Mouse (Mus musculus) liver, postnatal 0 days (tissue): ENCODE data around the gene Serpinc1. TPM values are rescaled to one million over a fixed set of nuclear protein-coding genes. Genes with fewer than 3 reads are reported as not detected.

Experiments
- ATAC-seq: fragments of 200-750 bp; cut with Nextera tagmentation; 2 replicates; pipeline ENCODE4 v1.8.0; 2017; ENCODE audit warnings: mild to moderate bottlenecking, moderate library complexity
- DNase-seq: peaks from one replicate; pipeline ENCODE4 v3.0.0-alpha.2; 2016
- H3K27ac ChIP-seq: fragments of 300-500 bp; sonication (generic); 2 replicates; pipeline ENCODE4 v1.5.1; 2014; ENCODE audit warnings: antibody characterized with exemption, moderate library complexity, mild to moderate bottlenecking, low read depth
- H3K27me3 ChIP-seq: fragments of 300-500 bp; sonication (generic); 2 replicates; pipeline ENCODE4 v1.6.1; 2014; ENCODE audit warnings: low read length, control low read depth, mixed read lengths; ENCODE audit not compliant: insufficient read depth
- H3K36me3 ChIP-seq: fragments of 300-500 bp; sonication (generic); replicated peaks from 2 replicates; pipeline ENCODE4 v1.6.1; 2014; ENCODE audit warnings: mild to moderate bottlenecking, control low read depth, low read length, moderate library complexity, mixed read lengths; ENCODE audit not compliant: insufficient read depth
- H3K4me1 ChIP-seq: fragments of 300-500 bp; sonication (generic); 2 replicates; pipeline ENCODE4 v1.6.1; 2014; ENCODE audit warnings: antibody characterized with exemption, mild to moderate bottlenecking, control low read depth; ENCODE audit not compliant: insufficient read depth
- H3K4me2 ChIP-seq: fragments of 300-500 bp; sonication (generic); 2 replicates; pipeline ENCODE4 v1.6.1; 2014; ENCODE audit warnings: low read depth, mild to moderate bottlenecking, low read length, moderate library complexity, mixed read lengths
- H3K4me3 ChIP-seq: fragments of 300-500 bp; sonication (generic); 2 replicates; pipeline ENCODE4 v1.5.1; 2014; ENCODE audit warnings: low read depth, low read length
- H3K9ac ChIP-seq: fragments of 300-500 bp; sonication (generic); replicated peaks from 2 replicates; pipeline ENCODE4 v1.6.1; 2014; ENCODE audit warnings: mild to moderate bottlenecking, moderate library complexity
- H3K9me3 ChIP-seq: fragments of 300-500 bp; sonication (generic); 2 replicates; pipeline ENCODE4 v1.6.1; 2016; ENCODE audit warnings: mild to moderate bottlenecking, control low read depth, low read length, mixed read lengths
- CTCF ChIP-seq: sonication (generic); IDR thresholded peaks from 2 replicates; pipeline ENCODE4 v1.5.1; 2016; ENCODE audit warnings: antibody characterized with exemption, low read depth
- EP300 ChIP-seq: IDR thresholded peaks from 2 replicates; pipeline ENCODE4 v1.6.1; 2016; ENCODE audit warnings: antibody characterized with exemption, low read depth, mild to moderate bottlenecking
- WGBS: fragments of 180-500 bp; shearing (Covaris S2); extraction: QIAGEN DNeasy Blood & Tissue Kit; methylation state at CpG from one replicate; pipeline ENCODE4 v1.1.7; 2014; ENCODE audit not compliant: insufficient replicate concordance; 5-methylcytosine and 5-hydroxymethylcytosine counted together
- polyA plus RNA-seq: library from polyadenylated mRNA; unstranded; fragments of >200 nt; fragmentation: Nextera tagmentation; extraction: Ambion mirVana; gene quantifications from 2 replicates; pipeline ENCODE4 v1.2.1, GENCODE M21; 2015

Serpinc1 gene
- polyA plus RNA-seq, 1 experiment from 2014 or later: 3,165 TPM

- no peak for DNase-seq
- WGBS: 77% methylated on average over 5 of the region's 5 CpGs
These were observed 28.1 kb downstream of the Serpinc1 start for GRCm38 (mm10) chr1:161006471-161006870.

DNA sequence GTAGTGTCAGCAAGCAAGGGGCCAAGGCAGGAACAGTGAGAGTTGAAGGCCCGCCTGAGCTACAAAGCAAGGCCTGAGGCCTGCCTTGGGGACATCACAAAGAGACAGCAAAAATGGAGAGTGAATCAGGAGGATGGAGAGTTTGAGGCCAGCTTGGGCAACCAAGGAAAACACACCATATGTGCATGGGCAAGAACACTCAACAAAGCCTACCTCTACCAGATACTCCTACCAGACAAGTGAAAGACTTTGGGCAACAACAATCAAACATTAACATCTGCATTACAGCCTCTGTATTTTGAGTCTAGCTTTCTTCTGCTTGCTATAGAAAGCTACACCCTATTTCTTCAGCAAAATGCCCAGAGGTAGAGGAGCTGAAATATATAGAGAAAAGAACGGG lies 29.7 kb downstream of the Serpinc1 start:
- ATAC-seq (peak; percentile 5; the same call in 1 of the 2 replicates), DNase-seq (no peak)
- H3K4me3 ChIP-seq: no peak overlapping the region
- H3K9me3 ChIP-seq: no peaks in the 10 kb centered on the region
- no peaks in the 10 kb centered on the region for H3K27me3 ChIP-seq
- no peak for TF ChIP-seq EP300
- no peak for TF ChIP-seq CTCF
- no peaks in the 10 kb centered on the region for H3K4me1 ChIP-seq
- no peak overlapping the region for H3K4me2 ChIP-seq
- 68% methylated on average over 2 of the region's 2 CpGs for WGBS
- no peak overlapping the region for H3K9ac ChIP-seq
- H3K36me3 ChIP-seq: peaks cover 9% of the 10 kb centered on the region; the same call in 1 of the 2 replicates
- no peak overlapping the region for H3K27ac ChIP-seq

More at GRCm38 (mm10) chr1:161006471-161006870, 28.1 kb downstream of the Serpinc1 start:
- Histone ChIP-seq H3K4me2 (no peak overlapping the region), H3K4me3 (no peak overlapping the region), H3K27ac (no peak overlapping the region), H3K4me1 (no peaks in the 10 kb centered on the region), H3K9ac (no peak overlapping the region), H3K27me3 (no peaks in the 10 kb centered on the region), H3K36me3 (peaks cover 18% of the 10 kb centered on the region), H3K9me3 (no peaks in the 10 kb centered on the region)
- TF ChIP-seq EP300 (no peak), CTCF (no peak)
- 0 out of 2 replicates have a peak, but pooled peaks have one; percentile 14 for ATAC-seq

- no peak for TF ChIP-seq CTCF
- no peak for TF ChIP-seq EP300
- ATAC-seq: no peak
These were observed 32.1 kb downstream of the Serpinc1 start for GRCm38 (mm10) chr1:161010436-161010835.

DNA sequence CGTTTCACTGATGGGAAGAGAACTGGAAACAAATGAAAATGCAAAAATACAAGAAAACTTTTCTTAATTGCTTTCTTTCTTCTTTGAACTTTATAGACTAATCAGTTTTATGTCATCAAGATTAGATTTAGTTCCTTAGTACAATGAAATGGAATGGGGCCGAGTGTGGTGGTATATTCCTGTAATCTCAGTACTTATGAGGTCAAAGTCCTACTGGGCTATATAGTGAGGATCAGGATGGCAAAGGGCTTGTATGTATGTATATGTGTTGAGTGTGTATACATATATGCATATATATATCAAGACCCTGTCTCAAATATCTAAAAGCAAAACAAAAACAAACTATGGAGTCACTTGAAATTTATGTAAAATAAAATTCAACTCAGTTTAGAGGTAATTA lies 38.0 kb downstream of the Serpinc1 start:
- DNase-seq: no peak
- no peak overlapping the region for H3K9ac ChIP-seq
- WGBS: 77% methylated on average over 2 of the region's 2 CpGs
- H3K36me3 ChIP-seq: 0 out of 2 replicates have a peak, but pooled peaks cover 17% of the 10 kb centered on the region
- no peaks in the 10 kb centered on the region; the same call in 1 of the 2 replicates for H3K4me1 ChIP-seq
- H3K27me3 ChIP-seq: no peaks in the 10 kb centered on the region
- no peak overlapping the region for H3K4me2 ChIP-seq
- ATAC-seq: no peak
- H3K4me3 ChIP-seq: no peak overlapping the region
- TF ChIP-seq CTCF (no peak), EP300 (no peak)
- H3K27ac ChIP-seq: no peak overlapping the region
- H3K9me3 ChIP-seq: no peaks in the 10 kb centered on the region

More at GRCm38 (mm10) chr1:161010436-161010835, 32.1 kb downstream of the Serpinc1 start:
- Histone ChIP-seq H3K9ac (no peak overlapping the region), H3K4me1 (no peaks in the 10 kb centered on the region; the same call in 1 of the 2 replicates), H3K27ac (no peak overlapping the region), H3K4me2 (no peak overlapping the region), H3K27me3 (no peaks in the 10 kb centered on the region), H3K36me3 (0 out of 2 replicates have a peak, but pooled peaks cover 2% of the 10 kb centered on the region), H3K4me3 (no peak overlapping the region), H3K9me3 (no peaks in the 10 kb centered on the region)
- no peak for DNase-seq
- 86% methylated on average over 4 of the region's 4 CpGs for WGBS

- H3K9me3 ChIP-seq: no peaks in the 10 kb centered on the region
- no peaks in the 10 kb centered on the region; the same call in 1 of the 2 replicates for H3K4me1 ChIP-seq
- H3K27me3 ChIP-seq: no peaks in the 10 kb centered on the region
- H3K36me3 ChIP-seq: 0 out of 2 replicates have a peak, but pooled peaks cover 17% of the 10 kb centered on the region
- H3K4me2 ChIP-seq: no peak overlapping the region
- no peak for ATAC-seq
- WGBS: 92% methylated on average over 14 of the region's 14 CpGs
- no peak overlapping the region for H3K27ac ChIP-seq
- H3K4me3 ChIP-seq: no peak overlapping the region
- no peak overlapping the region for H3K9ac ChIP-seq
- DNase-seq: no peak
- TF ChIP-seq EP300: no peak
- no peak for TF ChIP-seq CTCF
These were observed 41.7 kb downstream of the Serpinc1 start for GRCm38 (mm10) chr1:161020051-161020450.

- Histone ChIP-seq H3K4me1 (no peaks in the 10 kb centered on the region), H3K27ac (no peak overlapping the region), H3K4me3 (no peak overlapping the region), H3K9ac (no peak overlapping the region), H3K9me3 (no peaks in the 10 kb centered on the region), H3K4me2 (no peak overlapping the region), H3K36me3 (peaks cover 4% of the 10 kb centered on the region; the same call in 1 of the 2 replicates), H3K27me3 (no peaks in the 10 kb centered on the region)
- TF ChIP-seq CTCF (no peak), EP300 (no peak)
- no peak for DNase-seq
- ATAC-seq: no peak
- 86% methylated on average over 5 of the region's 5 CpGs for WGBS
These were observed 47.2 kb downstream of the Serpinc1 start for GRCm38 (mm10) chr1:161025410-161026210.
